Mouse (Mus musculus) embryonic facial prominence, embryonic 10.5 days (tissue): ENCODE measurements around the gene Gm9513. TPM values are rescaled to one million over a fixed set of nuclear protein-coding genes. Genes with fewer than 3 reads are reported as not detected.

ENCODE experiments used
- DNase-seq: peaks from one replicate; pipeline ENCODE4 v3.0.0-alpha.2; 2017; ENCODE audit warnings: low spot score
- H3K27ac ChIP-seq: fragments of 300-500 bp; sonication (generic); replicated peaks from 2 replicates; pipeline ENCODE4 v1.5.1; 2016; ENCODE audit warnings: mild to moderate bottlenecking
- H3K27me3 ChIP-seq: fragments of 300-500 bp; sonication (generic); replicated peaks from 2 replicates; pipeline ENCODE4 v1.6.1; 2016; ENCODE audit warnings: low read depth, mild to moderate bottlenecking; ENCODE audit not compliant: poor library complexity, severe bottlenecking
- H3K36me3 ChIP-seq: fragments of 300-500 bp; sonication (generic); replicated peaks from 2 replicates; pipeline ENCODE4 v1.6.1; 2016; ENCODE audit warnings: mild to moderate bottlenecking, moderate library complexity
- H3K4me1 ChIP-seq: fragments of 300-500 bp; sonication (generic); 2 replicates; pipeline ENCODE4 v1.6.1; 2016
- H3K4me3 ChIP-seq: fragments of 300-500 bp; sonication (generic); 2 replicates; pipeline ENCODE4 v1.5.1; 2016; ENCODE audit warnings: mild to moderate bottlenecking, moderate library complexity
- H3K9me3 ChIP-seq: fragments of 300-500 bp; sonication (generic); 2 replicates; pipeline ENCODE4 v1.6.1; 2016; ENCODE audit warnings: mild to moderate bottlenecking
- WGBS: fragments of 180-500 bp; shearing (Covaris S2); methylation state at CpG from one replicate; pipeline ENCODE4 v1.1.7; 2016; 5-methylcytosine and 5-hydroxymethylcytosine counted together
- polyA plus RNA-seq: library from polyadenylated mRNA; unstranded; fragments of >200 nt; fragmentation: Nextera tagmentation; extraction: Ambion mirVana; gene quantifications from 2 replicates; pipeline ENCODE4 v1.2.1, GENCODE M21; 2016

Gene Gm9513
- not detected in 2 replicates for polyA plus RNA-seq

DNA sequence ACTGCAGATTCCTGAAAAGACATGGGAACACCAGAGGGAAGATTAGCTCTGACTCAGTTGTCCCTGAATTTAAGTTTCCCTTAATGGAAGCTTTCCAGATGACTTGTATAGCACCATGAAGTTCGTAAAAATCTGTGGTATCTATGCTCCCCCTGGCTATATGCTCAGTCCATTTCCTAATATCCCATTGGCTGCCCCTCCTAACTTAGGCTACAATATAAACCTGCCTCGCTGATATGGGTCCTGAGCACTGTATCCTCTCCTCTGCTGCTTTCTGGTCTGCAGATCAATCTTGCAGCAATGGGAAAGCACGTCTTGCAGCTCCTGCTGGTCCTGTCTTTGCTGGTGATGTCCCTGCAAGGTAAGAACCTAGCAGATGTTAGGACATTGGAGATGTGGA lies at the start of gene Gm9513:
TSS of gene Gm9513 (plus strand) at position 301 of the 400 bp plus-strand sequence.
- no peak within 1 kb of the TSS for H3K4me3 ChIP-seq
- H3K27ac ChIP-seq, result no peak within 1 kb of the TSS
- no peaks in the 10 kb centered on the region for H3K4me1 ChIP-seq
- no peaks in the 10 kb centered on the region for H3K36me3 ChIP-seq
- no peak for DNase-seq
- WGBS, result 67% methylated on average over 3 of the region's 3 CpGs
- peaks cover 21% of the 10 kb centered on the region for H3K9me3 ChIP-seq
- H3K27me3 ChIP-seq, result no peaks in the 10 kb centered on the region

GRCm38 (mm10) chr9:36431584-36431983 lies 43.9 kb upstream of the Gm9513 start, which contains the start of gene Gm7257:
Gene Gm7257 (plus strand): TSS chr9:36431884.
- 80% methylated on average over 4 of the region's 4 CpGs for whole genome bisulfite sequencing
- H3K36me3 ChIP-seq, result no peaks in the 10 kb centered on the region
- H3K4me3 ChIP-seq, result no peak within 1 kb of the TSS
- no peaks in the 10 kb centered on the region for H3K4me1 ChIP-seq
- DNase-seq, result no peak
- no peak within 1 kb of the TSS for H3K27ac ChIP-seq
- H3K27me3 ChIP-seq, result no peaks in the 10 kb centered on the region
- H3K9me3 ChIP-seq, result peaks cover 31% of the 10 kb centered on the region

GRCm38 (mm10) chr9:36435051-36435764 lies 40.2 kb upstream of the Gm9513 start:
- H3K4me3 ChIP-seq, result no peak overlapping the region

GRCm38 (mm10) chr9:36494501-36495220 lies 19.2 kb downstream of the Gm9513 start:
- Histone ChIP-seq H3K27me3 (no peaks in the 10 kb centered on the region), H3K36me3 (no peaks in the 10 kb centered on the region), H3K27ac (no peak overlapping the region), H3K4me3 (no peak overlapping the region), H3K9me3 (peaks cover 23% of the 10 kb centered on the region), H3K4me1 (no peaks in the 10 kb centered on the region)
- WGBS, result 82% methylated on average over 4 of the region's 4 CpGs
- DNase-seq, result no peak

More at GRCm38 (mm10) chr9:36435051-36435764, 40.2 kb upstream of the Gm9513 start:
- H3K9me3 ChIP-seq, result peaks cover 26% of the 10 kb centered on the region
- no peaks in the 10 kb centered on the region for H3K27me3 ChIP-seq
- 36% methylated on average over 2 of the region's 2 CpGs for WGBS
- no peaks in the 10 kb centered on the region for H3K4me1 ChIP-seq
- no peak for DNase-seq
- no peaks in the 10 kb centered on the region for H3K36me3 ChIP-seq
- no peak overlapping the region for H3K27ac ChIP-seq

GRCm38 (mm10) chr9:36495824-36496223 lies 20.4 kb downstream of the Gm9513 start:
- Histone ChIP-seq H3K9me3 (peaks cover 26% of the 10 kb centered on the region), H3K36me3 (no peaks in the 10 kb centered on the region), H3K4me3 (no peak overlapping the region), H3K27me3 (no peaks in the 10 kb centered on the region), H3K4me1 (no peaks in the 10 kb centered on the region), H3K27ac (no peak overlapping the region)
- 56% methylated on average over 1 of the region's 1 CpGs for WGBS
- DNase-seq, result no peak

GRCm38 (mm10) chr9:36504211-36504610 lies 28.8 kb downstream of the Gm9513 start:
- DNase-seq, result no peak
- Histone ChIP-seq H3K27ac (no peak overlapping the region), H3K36me3 (no peaks in the 10 kb centered on the region), H3K4me3 (no peak overlapping the region), H3K4me1 (no peaks in the 10 kb centered on the region), H3K27me3 (no peaks in the 10 kb centered on the region), H3K9me3 (peaks cover 59% of the 10 kb centered on the region)
- WGBS, result 84% methylated on average over 5 of the region's 5 CpGs

Other genes starting within 250 kb of the Gm9513 start
- gene Gm7257, start 43.8 kb upstream of the Gm9513 start, polyA plus RNA-seq, result not detected in 2 replicates
- gene Gm5615, start 66.3 kb downstream of the Gm9513 start, polyA plus RNA-seq, result not detected in 2 replicates
- not detected in 2 replicates for gene Gm17689, start 107.0 kb downstream of the Gm9513 start, polyA plus RNA-seq
- not detected in 2 replicates for gene A630095E13Rik, start 167.7 kb downstream of the Gm9513 start, polyA plus RNA-seq
- not detected in 2 replicates for gene Acrv1, start 217.6 kb downstream of the Gm9513 start, polyA plus RNA-seq